Mouse (Mus musculus) lung, embryonic 16.5 days (tissue): ENCODE measurements at regions not wholly inside any gene's neighbourhood (a gene's known extent, or its start where the extent isn't known, plus 50 kb on each side); places are given as distances from the start of the nearest gene placed in this dataset.
A peak's percentile ranks its signal among the peaks of the same experiment; 100 is the strongest.

Source experiments
- ATAC-seq: fragments of 200-750 bp; cut with Nextera tagmentation; 2 replicates; pipeline ENCODE4 v1.8.0; 2017; ENCODE audit warnings: low read depth, mild to moderate bottlenecking, moderate library complexity
- H3K27ac ChIP-seq: fragments of 300-500 bp; sonication (generic); 2 replicates; pipeline ENCODE4 v1.5.1; 2014; ENCODE audit warnings: mild to moderate bottlenecking, control low read depth, low read length
- H3K27me3 ChIP-seq: fragments of 300-500 bp; sonication (generic); 2 replicates; pipeline ENCODE4 v1.6.1; 2014; ENCODE audit warnings: low read depth, low read length, mixed read lengths; ENCODE audit not compliant: control insufficient read depth, insufficient read depth
- H3K36me3 ChIP-seq: fragments of 300-500 bp; sonication (generic); 2 replicates; pipeline ENCODE4 v1.6.1; 2014; ENCODE audit warnings: low read length; ENCODE audit not compliant: control insufficient read depth, insufficient read depth
- H3K4me1 ChIP-seq: fragments of 300-500 bp; sonication (generic); replicated peaks from 2 replicates; pipeline ENCODE4 v1.6.1; 2014; ENCODE audit warnings: low read length, mixed read lengths; ENCODE audit not compliant: control insufficient read depth, insufficient read depth
- H3K4me2 ChIP-seq: fragments of 300-500 bp; sonication (generic); 2 replicates; pipeline ENCODE4 v1.6.1; 2014; ENCODE audit warnings: low read depth, low read length, control low read depth
- H3K4me3 ChIP-seq: fragments of 300-500 bp; sonication (generic); 2 replicates; pipeline ENCODE4 v1.5.1; 2014; ENCODE audit warnings: mild to moderate bottlenecking, low read length, control low read depth
- H3K9ac ChIP-seq: fragments of 300-500 bp; sonication (generic); 2 replicates; pipeline ENCODE4 v1.6.1; 2014; ENCODE audit warnings: low read length, control low read depth
- H3K9me3 ChIP-seq: fragments of 300-500 bp; sonication (generic); 2 replicates; pipeline ENCODE4 v1.6.1; 2016; ENCODE audit warnings: low read length; ENCODE audit not compliant: control insufficient read depth
- WGBS: fragments of 180-500 bp; shearing (Covaris S2); extraction: QIAGEN DNeasy Blood & Tissue Kit; methylation state at CpG from one replicate; pipeline ENCODE4 v1.1.7; 2014; 5-methylcytosine and 5-hydroxymethylcytosine counted together

DNA sequence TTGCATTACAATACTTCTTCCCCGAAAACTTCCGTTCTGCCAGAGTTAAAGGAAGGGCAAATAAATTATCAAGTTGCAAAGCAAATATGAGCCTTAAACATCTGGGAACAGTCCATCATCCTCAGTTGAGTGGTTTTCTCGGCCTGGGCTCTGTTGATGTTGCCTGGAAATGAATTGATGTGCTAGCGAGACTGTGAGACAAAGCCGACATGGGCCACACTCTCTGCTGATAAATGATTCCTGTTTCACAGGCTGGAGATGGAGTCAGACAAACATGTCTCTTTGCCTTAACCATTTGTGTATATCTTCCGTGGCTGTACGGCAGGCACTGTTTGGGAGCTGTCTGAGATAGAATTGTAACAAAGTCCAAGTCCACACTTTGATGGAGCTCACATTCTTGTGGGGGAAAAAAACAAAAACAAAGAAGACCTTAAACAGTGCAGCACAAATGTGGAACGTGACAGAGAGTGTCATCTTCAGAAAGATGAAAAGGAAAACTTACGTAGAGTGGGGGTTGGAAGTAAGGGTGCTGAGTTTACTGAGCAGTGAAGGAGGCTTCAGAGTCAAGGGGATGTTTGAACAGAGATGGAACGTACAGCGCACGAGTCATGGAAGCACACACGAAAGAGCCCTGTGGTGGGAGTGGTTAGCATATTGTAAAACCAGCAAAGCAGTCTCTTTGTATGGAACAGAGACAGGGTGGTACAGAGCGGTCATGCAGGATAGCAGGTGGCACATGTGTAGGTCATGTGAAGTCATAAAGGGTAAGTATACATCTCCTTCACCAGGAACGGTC, 442.2 kb upstream of the Gm19410 start:
- no peak overlapping the region for H3K4me2 ChIP-seq
- ATAC-seq, result peak; percentile 76; the same call in 1 of the 2 replicates
- H3K9ac ChIP-seq, result no peak overlapping the region
- peaks cover 4% of the 10 kb centered on the region; the same call in 1 of the 2 replicates for H3K4me1 ChIP-seq
- no peaks in the 10 kb centered on the region for H3K9me3 ChIP-seq
- no peaks in the 10 kb centered on the region for H3K36me3 ChIP-seq
- WGBS, result 29% methylated on average over 15 of the region's 15 CpGs
- H3K4me3 ChIP-seq, result no peak overlapping the region
- H3K27ac ChIP-seq, result no peak overlapping the region
- H3K27me3 ChIP-seq, result no peaks in the 10 kb centered on the region
